Mouse (Mus musculus) cerebellum, adult (tissue): Measurements from ENCODE around the gene Rilpl1.
"Not testable (repeated sequence)": the region's sequence is repeated elsewhere in the genome, so short reads cannot be mapped to it uniquely, and the experiment has no call there.

ENCODE experiments used
- ATAC-seq: cut with Nextera tagmentation; 2 replicates; pipeline ENCODE4 v1.9.2; 2017; ENCODE audit warnings: mild to moderate bottlenecking, moderate library complexity, mixed read lengths; ENCODE audit not compliant: insufficient number of reproducible peaks, low FRiP score, low TSS enrichment

Gene Rilpl1

GRCm38 (mm10) chr5:124531583-124531930, 366 bp upstream of the Rilpl1 start:
- ATAC-seq = 0 out of 2 replicates have a peak, but pooled peaks have one; percentile 31

GRCm38 (mm10) chr5:124529697-124530096, 1.5 kb downstream of the Rilpl1 start:
- no peak for ATAC-seq

GRCm38 (mm10) chr5:124529191-124529651, 2.0 kb downstream of the Rilpl1 start:
- ATAC-seq = no peak

- no peak for ATAC-seq
Observed at GRCm38 (mm10) chr5:124528791-124529190, 2.4 kb downstream of the Rilpl1 start.

GRCm38 (mm10) chr5:124528351-124528750, 2.8 kb downstream of the Rilpl1 start:
- ATAC-seq = no peak

- no peak for ATAC-seq
Observed at GRCm38 (mm10) chr5:124524943-124525342, 6.2 kb downstream of the Rilpl1 start.

GRCm38 (mm10) chr5:124523032-124523431, 8.2 kb downstream of the Rilpl1 start:
- ATAC-seq = no peak

- ATAC-seq = no peak
Observed at GRCm38 (mm10) chr5:124521588-124521987, 9.6 kb downstream of the Rilpl1 start.

- no peak for ATAC-seq
Observed at GRCm38 (mm10) chr5:124518648-124519047, 12.5 kb downstream of the Rilpl1 start.

- no peak for ATAC-seq
Observed at GRCm38 (mm10) chr5:124515789-124516188, 15.4 kb downstream of the Rilpl1 start.

GRCm38 (mm10) chr5:124510536-124511050, 20.6 kb downstream of the Rilpl1 start:
- no peak for ATAC-seq

- ATAC-seq = no peak
Observed at GRCm38 (mm10) chr5:124509742-124510237, 21.4 kb downstream of the Rilpl1 start.

GRCm38 (mm10) chr5:124509200-124509599, 22.0 kb downstream of the Rilpl1 start:
- ATAC-seq = no peak

GRCm38 (mm10) chr5:124506731-124507359, 24.3 kb downstream of the Rilpl1 start:
- no peak for ATAC-seq

- no peak for ATAC-seq
Observed at GRCm38 (mm10) chr5:124505235-124505634, 26.0 kb downstream of the Rilpl1 start.

GRCm38 (mm10) chr5:124503742-124504141, 27.4 kb downstream of the Rilpl1 start:
- ATAC-seq = no peak

GRCm38 (mm10) chr5:124501541-124501940, 29.6 kb downstream of the Rilpl1 start:
- ATAC-seq = no peak

- no peak for ATAC-seq
Observed at GRCm38 (mm10) chr5:124500573-124500972, 30.6 kb downstream of the Rilpl1 start.

- ATAC-seq = not testable (repeated sequence)
Observed at GRCm38 (mm10) chr5:124500037-124500436, 31.2 kb downstream of the Rilpl1 start.

GRCm38 (mm10) chr5:124499001-124499400, 32.2 kb downstream of the Rilpl1 start:
- no peak for ATAC-seq

GRCm38 (mm10) chr5:124498221-124498876, 32.8 kb downstream of the Rilpl1 start:
- ATAC-seq = no peak
